Mouse (Mus musculus) hindbrain, embryonic 15.5 days (tissue): ENCODE results near the gene Tnfrsf9. TPM values are rescaled to one million over a fixed set of nuclear protein-coding genes. Genes with fewer than 3 reads are reported as not detected.
A peak's percentile ranks its signal among the peaks of the same experiment; 100 is the strongest.
"Not testable (repeated sequence)": the region's sequence is repeated elsewhere in the genome, so short reads cannot be mapped to it uniquely, and the experiment has no call there.

Source experiments
- ATAC-seq: fragments of 200-750 bp; cut with Nextera tagmentation; 2 replicates; pipeline ENCODE4 v1.8.0; 2017; ENCODE audit warnings: low read depth, moderate number of reproducible peaks, moderate TSS enrichment; ENCODE audit not compliant: low FRiP score
- H3K27ac ChIP-seq: fragments of 300-500 bp; sonication (generic); replicated peaks from 2 replicates; pipeline ENCODE4 v1.5.1; 2015; ENCODE audit warnings: mild to moderate bottlenecking, inconsistent platforms
- H3K27me3 ChIP-seq: fragments of 300-500 bp; sonication (generic); 2 replicates; pipeline ENCODE4 v1.6.1; 2015; ENCODE audit warnings: control low read depth, inconsistent platforms
- H3K36me3 ChIP-seq: fragments of 300-500 bp; sonication (generic); 2 replicates; pipeline ENCODE4 v1.6.1; 2015; ENCODE audit warnings: control low read depth, inconsistent platforms
- H3K4me1 ChIP-seq: fragments of 300-500 bp; sonication (generic); replicated peaks from 2 replicates; pipeline ENCODE4 v1.6.1; 2015; ENCODE audit warnings: control low read depth, inconsistent platforms
- H3K4me2 ChIP-seq: fragments of 300-500 bp; sonication (generic); 2 replicates; pipeline ENCODE4 v1.6.1; 2015; ENCODE audit warnings: moderate library complexity, mild to moderate bottlenecking, inconsistent platforms
- H3K4me3 ChIP-seq: fragments of 300-500 bp; sonication (generic); 2 replicates; pipeline ENCODE4 v1.5.1; 2015; ENCODE audit warnings: mild to moderate bottlenecking, inconsistent platforms
- H3K9ac ChIP-seq: fragments of 300-500 bp; sonication (generic); 2 replicates; pipeline ENCODE4 v1.6.1; 2015; ENCODE audit warnings: inconsistent platforms
- H3K9me3 ChIP-seq: fragments of 300-500 bp; sonication (generic); 2 replicates; pipeline ENCODE4 v1.6.1; 2016; ENCODE audit warnings: control low read depth, inconsistent platforms
- whole genome bisulfite sequencing: fragments of 180-500 bp; shearing (Covaris S2); methylation state at CpG from one replicate; pipeline ENCODE4 v1.1.7; 2015; 5-methylcytosine and 5-hydroxymethylcytosine counted together
- polyA plus RNA-seq: library from polyadenylated mRNA; unstranded; fragments of >200 nt; fragmentation: Nextera tagmentation; extraction: Ambion mirVana; gene quantifications from 2 replicates; pipeline ENCODE4 v1.2.1, GENCODE M21; 2015

Tnfrsf9 gene
- polyA plus RNA-seq, 1 experiment from 2014 or later = 0.34 TPM

- no peak overlapping the region for H3K27ac ChIP-seq
- no peaks in the 10 kb centered on the region for H3K9me3 ChIP-seq
- 60% methylated on average over 13 of the region's 13 CpGs for WGBS
- H3K4me3 ChIP-seq = no peak overlapping the region
- H3K36me3 ChIP-seq = peaks cover 41% of the 10 kb centered on the region
- no peak overlapping the region for H3K4me2 ChIP-seq
- no peak overlapping the region for H3K9ac ChIP-seq
- H3K4me1 ChIP-seq = no peaks in the 10 kb centered on the region
- peak; percentile 65; the same call in 1 of the 2 replicates for ATAC-seq
- H3K27me3 ChIP-seq = no peaks in the 10 kb centered on the region
Measured at GRCm38 (mm10) chr4:150898716-150899365, 15.5 kb upstream of the Tnfrsf9 start.

GRCm38 (mm10) chr4:150900486-150900885 lies 13.9 kb upstream of the Tnfrsf9 start:
- 94% methylated on average over 13 of the region's 13 CpGs for WGBS
- no peak for ATAC-seq
- Histone ChIP-seq H3K27ac (no peak overlapping the region), H3K9me3 (no peaks in the 10 kb centered on the region), H3K9ac (no peak overlapping the region), H3K4me2 (no peak overlapping the region), H3K4me1 (no peaks in the 10 kb centered on the region), H3K4me3 (no peak overlapping the region), H3K27me3 (no peaks in the 10 kb centered on the region), H3K36me3 (peaks cover 47% of the 10 kb centered on the region)

- Histone ChIP-seq H3K27ac (no peak overlapping the region), H3K4me2 (no peak overlapping the region), H3K4me3 (no peak overlapping the region), H3K36me3 (peaks cover 51% of the 10 kb centered on the region), H3K9ac (no peak overlapping the region), H3K9me3 (no peaks in the 10 kb centered on the region), H3K4me1 (no peaks in the 10 kb centered on the region), H3K27me3 (no peaks in the 10 kb centered on the region)
- ATAC-seq = no peak
- 55% methylated on average over 9 of the region's 9 CpGs for WGBS
Measured at GRCm38 (mm10) chr4:150901651-150902050, 12.7 kb upstream of the Tnfrsf9 start.

- H3K36me3 ChIP-seq = peaks cover 47% of the 10 kb centered on the region
- H3K4me2 ChIP-seq = no peak overlapping the region
- H3K9me3 ChIP-seq = no peaks in the 10 kb centered on the region
- H3K27ac ChIP-seq = no peak overlapping the region
- no peaks in the 10 kb centered on the region for H3K27me3 ChIP-seq
- no peaks in the 10 kb centered on the region for H3K4me1 ChIP-seq
- H3K9ac ChIP-seq = no peak overlapping the region
- 94% methylated on average over 12 of the region's 12 CpGs for WGBS
- H3K4me3 ChIP-seq = no peak overlapping the region
- ATAC-seq = no peak
Measured at GRCm38 (mm10) chr4:150902062-150902461, 12.3 kb upstream of the Tnfrsf9 start.

GRCm38 (mm10) chr4:150903091-150903742 lies 11.1 kb upstream of the Tnfrsf9 start:
- 94% methylated on average over 14 of the region's 14 CpGs for WGBS
- ATAC-seq = no peak
- peaks cover 36% of the 10 kb centered on the region for H3K36me3 ChIP-seq
- peaks cover 8% of the 10 kb centered on the region; the same call in 1 of the 2 replicates for H3K4me1 ChIP-seq
- no peaks in the 10 kb centered on the region for H3K9me3 ChIP-seq
- H3K27me3 ChIP-seq = no peaks in the 10 kb centered on the region
- no peak overlapping the region for H3K27ac ChIP-seq
- H3K4me3 ChIP-seq = no peak overlapping the region
- H3K4me2 ChIP-seq = no peak overlapping the region
- no peak overlapping the region for H3K9ac ChIP-seq

- no peak overlapping the region for H3K9ac ChIP-seq
- no peak overlapping the region for H3K4me3 ChIP-seq
- H3K36me3 ChIP-seq = peaks cover 21% of the 10 kb centered on the region
- H3K27ac ChIP-seq = no peak overlapping the region
- no peaks in the 10 kb centered on the region for H3K27me3 ChIP-seq
- H3K9me3 ChIP-seq = no peaks in the 10 kb centered on the region
- WGBS = 97% methylated on average over 8 of the region's 8 CpGs
- no peak for ATAC-seq
- peaks cover 21% of the 10 kb centered on the region for H3K4me1 ChIP-seq
- H3K4me2 ChIP-seq = no peak overlapping the region
Measured at GRCm38 (mm10) chr4:150907099-150907498, 7.3 kb upstream of the Tnfrsf9 start.

GRCm38 (mm10) chr4:150908512-150908911 lies 5.8 kb upstream of the Tnfrsf9 start:
- Histone ChIP-seq H3K36me3 (peaks cover 14% of the 10 kb centered on the region), H3K4me2 (peak overlapping the region; percentile 75), H3K4me1 (peaks cover 28% of the 10 kb centered on the region), H3K4me3 (0 out of 2 replicates have a peak overlapping the region, but pooled peaks have one; percentile 54)
- 76% methylated on average over 5 of the region's 5 CpGs for WGBS
- not testable (repeated sequence) for ATAC-seq, H3K27ac ChIP-seq, H3K9me3 ChIP-seq, H3K9ac ChIP-seq, H3K27me3 ChIP-seq

- ATAC-seq = peak; percentile 92
- Histone ChIP-seq H3K9ac (peak overlapping the region; percentile 64), H3K9me3 (no peaks in the 10 kb centered on the region), H3K27me3 (no peaks in the 10 kb centered on the region), H3K36me3 (peaks cover 12% of the 10 kb centered on the region), H3K4me2 (peak overlapping the region; percentile 75), H3K4me3 (peak overlapping the region; percentile 54), H3K27ac (peak overlapping the region; percentile 80), H3K4me1 (peaks cover 31% of the 10 kb centered on the region)
- WGBS = under 1% methylated on average over 49 of the region's 56 CpGs
Measured at GRCm38 (mm10) chr4:150909451-150910156, 4.8 kb upstream of the Tnfrsf9 start.

- Histone ChIP-seq H3K4me3 (peak overlapping the region; percentile 54), H3K4me2 (peak overlapping the region; percentile 75), H3K9me3 (no peaks in the 10 kb centered on the region), H3K36me3 (peaks cover 6% of the 10 kb centered on the region), H3K27me3 (no peaks in the 10 kb centered on the region), H3K9ac (no peak overlapping the region), H3K4me1 (peaks cover 37% of the 10 kb centered on the region), H3K27ac (peak overlapping the region; percentile 71)
- ATAC-seq = peak; percentile 16; the same call in 1 of the 2 replicates
- 85% methylated on average over 19 of the region's 19 CpGs for WGBS
Measured at GRCm38 (mm10) chr4:150910164-150910951, 4.0 kb upstream of the Tnfrsf9 start.

- Histone ChIP-seq H3K9me3 (no peaks in the 10 kb centered on the region), H3K27me3 (no peaks in the 10 kb centered on the region), H3K4me1 (peaks cover 28% of the 10 kb centered on the region), H3K9ac (peak overlapping the region; percentile 85), H3K4me3 (peak overlapping the region; percentile 73), H3K4me2 (peak overlapping the region; percentile 74), H3K36me3 (no peaks in the 10 kb centered on the region), H3K27ac (peak overlapping the region; percentile 89)
- WGBS = 19% methylated on average over 12 of the region's 12 CpGs
- no peak for ATAC-seq
Measured at GRCm38 (mm10) chr4:150913743-150914142, 619 bp upstream of the Tnfrsf9 start.

GRCm38 (mm10) chr4:150915181-150915906 lies 982 bp downstream of the Tnfrsf9 start:
- Histone ChIP-seq H3K27ac (peak overlapping the region; percentile 80), H3K9me3 (no peaks in the 10 kb centered on the region), H3K4me2 (peak overlapping the region; percentile 74), H3K4me3 (peak overlapping the region; percentile 73), H3K27me3 (no peaks in the 10 kb centered on the region), H3K4me1 (peaks cover 20% of the 10 kb centered on the region), H3K9ac (peak overlapping the region; percentile 85), H3K36me3 (no peaks in the 10 kb centered on the region)
- no peak for ATAC-seq
- 42% methylated on average over 10 of the region's 10 CpGs for WGBS
